Mouse (Mus musculus): ENCODE results near the gene Serinc4. TPM values are rescaled to one million over a fixed set of nuclear protein-coding genes. Genes with fewer than 3 reads are reported as not detected.

The Serinc4 gene
- polyA plus RNA-seq, 1 experiment from 2014 or later: not detected

DNA sequence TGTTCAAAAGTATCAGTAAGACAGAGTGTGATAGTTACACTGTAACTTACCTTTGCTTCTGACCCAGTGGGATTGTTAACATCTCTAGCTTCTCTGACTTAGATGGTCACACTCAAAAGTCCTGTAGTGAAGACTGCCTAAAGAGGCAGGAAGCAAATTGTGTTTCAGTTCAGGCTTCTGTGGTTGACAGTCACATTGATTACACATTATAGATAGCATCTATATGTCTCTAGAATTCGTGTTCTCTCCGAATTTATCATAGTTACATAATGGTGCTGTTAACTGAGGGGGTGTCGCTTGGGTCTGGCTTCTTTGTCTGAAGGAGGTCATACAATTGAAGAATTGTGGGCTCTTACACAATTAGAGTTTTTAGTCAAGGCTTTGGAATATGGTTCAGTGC, 41.5 kb downstream of the Serinc4 start:
- TF ChIP-seq CTCF (IDR thresholded peaks at IDR 0.05; ENCODE audit: low read depth): no peak
- Histone ChIP-seq H3K27me3 (ENCODE audit: insufficient read depth, low read length) (no peaks in the 10 kb centered on the region), H3K4me3 (ENCODE audit: low read depth, low read length) (peak overlapping the region; percentile 99), H3K9me3 (ENCODE audit: low read depth, low read length) (no peaks in the 10 kb centered on the region), H3K27ac (ENCODE audit: low read depth) (no peak overlapping the region), H3K4me1 (ENCODE audit: insufficient read depth) (peaks cover 4% of the 10 kb centered on the region; the same call in 1 of the 2 replicates), H3K36me3 (ENCODE audit: insufficient read depth) (peaks cover 38% of the 10 kb centered on the region), H3K4me2 (peak overlapping the region; percentile 78), H3K9ac (peak overlapping the region; percentile 100)
- 44% methylated on average over 3 of the region's 3 CpGs for WGBS
- ATAC-seq (ENCODE audit: insufficient read depth) (no peak), DNase-seq (no peak)

DNA sequence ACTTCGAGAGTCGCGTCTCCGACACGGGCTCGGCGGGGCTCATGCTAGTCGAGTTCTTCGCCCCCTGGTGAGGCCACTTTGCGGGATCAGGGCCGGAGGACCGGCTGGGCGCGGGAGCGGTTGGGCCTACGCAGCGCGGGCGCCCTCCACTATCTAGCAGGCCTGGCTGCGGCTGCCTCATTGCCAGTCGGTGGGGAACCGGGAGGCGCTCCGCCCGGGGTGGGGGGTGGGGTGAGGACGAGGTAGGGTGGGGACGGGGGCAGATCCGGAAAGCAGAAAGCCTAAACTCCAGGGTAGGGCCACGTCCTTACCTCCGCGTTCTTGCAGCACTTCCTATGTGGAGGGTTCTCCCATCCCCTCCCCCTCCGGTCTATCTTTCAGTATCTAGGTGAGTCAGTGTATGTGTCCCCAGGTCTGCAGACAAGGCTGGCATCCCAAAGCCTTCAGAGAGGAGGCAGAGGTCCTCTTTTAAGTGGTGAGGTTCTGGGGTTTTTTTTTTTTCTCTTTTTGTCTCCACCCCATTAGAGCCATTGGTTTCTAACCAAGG, 42.4 kb downstream of the Serinc4 start:
- Histone ChIP-seq H3K36me3 (ENCODE audit: insufficient read depth) (peaks cover 32% of the 10 kb centered on the region), H3K4me1 (ENCODE audit: insufficient read depth) (peaks cover 4% of the 10 kb centered on the region; the same call in 1 of the 2 replicates), H3K4me2 (peak overlapping the region; percentile 78), H3K9me3 (ENCODE audit: low read depth, low read length) (no peaks in the 10 kb centered on the region), H3K27me3 (ENCODE audit: insufficient read depth, low read length) (no peaks in the 10 kb centered on the region), H3K9ac (peak overlapping the region; percentile 100), H3K4me3 (ENCODE audit: low read depth, low read length) (peak overlapping the region; percentile 99), H3K27ac (ENCODE audit: low read depth) (peak overlapping the region; percentile 99)
- under 1% methylated on average over 32 of the region's 32 CpGs for WGBS
- ATAC-seq (ENCODE audit: insufficient read depth) (peak; percentile 53), DNase-seq (peak; percentile 51)
- TF ChIP-seq CTCF (IDR thresholded peaks at IDR 0.05; ENCODE audit: low read depth): no peak

DNA sequence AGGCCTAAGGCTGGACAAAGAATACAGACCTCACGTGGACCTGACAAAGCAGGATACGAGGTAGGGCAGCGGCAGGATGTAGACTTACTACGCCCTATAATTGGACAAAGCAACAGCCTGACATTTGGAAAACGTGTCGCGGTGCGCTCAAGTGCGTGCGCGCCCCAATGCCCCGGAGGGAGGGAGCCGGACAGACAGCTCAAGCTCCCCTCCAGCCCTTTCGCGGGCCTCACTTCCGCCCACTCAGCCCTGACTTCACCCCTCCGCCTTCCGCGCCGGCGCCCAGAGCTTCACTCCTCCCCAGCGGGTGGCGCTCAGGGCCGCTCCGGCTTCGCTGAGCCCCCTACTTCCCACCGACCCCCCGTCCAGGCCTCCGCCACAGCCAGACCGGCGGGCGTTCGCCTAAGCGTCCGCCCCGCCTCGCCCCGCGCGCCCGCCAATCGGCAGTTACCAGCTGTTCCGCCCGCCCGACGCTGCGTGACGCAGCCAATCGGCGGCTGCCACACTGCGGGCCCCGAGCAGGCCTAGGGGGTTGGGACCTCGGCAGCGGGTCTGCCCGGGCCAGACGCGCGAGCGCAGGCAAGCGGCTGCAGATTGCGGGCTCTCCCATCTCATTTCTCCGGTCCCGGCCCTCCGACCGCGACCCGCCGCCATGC, 43.1 kb downstream of the Serinc4 start, which contains the start of the genes Pdia3 and Catsper2:
Pdia3 (plus strand) TSS at position 389 of the 656 bp plus-strand sequence.
Catsper2 (minus strand) TSS at position 406 of the 656 bp plus-strand sequence.
- Histone ChIP-seq H3K27me3 (ENCODE audit: insufficient read depth, low read length) (no peaks in the 10 kb centered on the region), H3K4me3 (ENCODE audit: low read depth, low read length) (peak within 1 kb of the TSS; percentile 99), H3K4me2 (peak within 1 kb of the TSS; percentile 78), H3K4me1 (ENCODE audit: insufficient read depth) (peaks cover 4% of the 10 kb centered on the region; the same call in 1 of the 2 replicates), H3K9ac (peak within 1 kb of the TSS; percentile 100), H3K27ac (ENCODE audit: low read depth) (peak within 1 kb of the TSS; percentile 99), H3K36me3 (ENCODE audit: insufficient read depth) (peaks cover 25% of the 10 kb centered on the region), H3K9me3 (ENCODE audit: low read depth, low read length) (no peaks in the 10 kb centered on the region)
- TF ChIP-seq CTCF (IDR thresholded peaks at IDR 0.05; ENCODE audit: low read depth): peak; percentile 52
- WGBS: under 1% methylated on average over 65 of the region's 68 CpGs
- DNase-seq (peak; percentile 98), ATAC-seq (ENCODE audit: insufficient read depth) (peak; percentile 99)

DNA sequence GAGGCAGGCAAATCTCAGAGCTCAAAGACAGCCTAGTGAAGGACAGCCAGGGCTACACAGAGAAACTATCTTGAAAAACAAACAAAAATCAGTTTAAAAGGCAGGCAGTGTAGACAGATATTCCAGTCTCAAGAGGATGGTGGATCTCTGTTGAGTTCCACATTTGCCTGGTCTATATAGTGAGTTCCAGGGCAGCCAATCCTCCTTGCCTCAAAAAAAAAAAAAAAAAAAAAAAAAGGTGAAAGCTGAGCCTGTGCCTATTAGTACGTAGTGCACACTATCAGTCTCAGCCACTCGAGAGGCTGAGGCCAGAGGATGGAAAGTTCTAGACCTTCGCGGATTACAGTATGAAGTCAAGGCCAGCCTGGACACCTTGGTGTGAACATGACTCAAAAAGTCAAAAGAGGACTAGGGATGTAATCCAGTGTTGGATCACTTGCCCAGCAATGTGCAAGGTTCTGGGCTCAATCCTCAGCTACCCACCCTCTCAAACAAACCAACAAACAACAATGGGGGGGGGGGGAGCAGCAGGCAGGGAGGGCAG, 43.7 kb downstream of the Serinc4 start:
- TF ChIP-seq CTCF (IDR thresholded peaks at IDR 0.05; ENCODE audit: low read depth): no peak
- Histone ChIP-seq H3K4me1 (ENCODE audit: insufficient read depth) (peaks cover 4% of the 10 kb centered on the region; the same call in 1 of the 2 replicates), H3K27me3 (ENCODE audit: insufficient read depth, low read length) (no peaks in the 10 kb centered on the region), H3K4me3 (ENCODE audit: low read depth, low read length) (peak overlapping the region; percentile 99), H3K4me2 (peak overlapping the region; percentile 78), H3K27ac (ENCODE audit: low read depth) (peak overlapping the region; percentile 99), H3K9me3 (ENCODE audit: low read depth, low read length) (no peaks in the 10 kb centered on the region), H3K36me3 (ENCODE audit: insufficient read depth) (peaks cover 19% of the 10 kb centered on the region), H3K9ac (peak overlapping the region; percentile 100)
- ATAC-seq (ENCODE audit: insufficient read depth) (peak; percentile 7), DNase-seq (peak; percentile 52)
- WGBS: 7% methylated on average over 4 of the region's 4 CpGs

DNA sequence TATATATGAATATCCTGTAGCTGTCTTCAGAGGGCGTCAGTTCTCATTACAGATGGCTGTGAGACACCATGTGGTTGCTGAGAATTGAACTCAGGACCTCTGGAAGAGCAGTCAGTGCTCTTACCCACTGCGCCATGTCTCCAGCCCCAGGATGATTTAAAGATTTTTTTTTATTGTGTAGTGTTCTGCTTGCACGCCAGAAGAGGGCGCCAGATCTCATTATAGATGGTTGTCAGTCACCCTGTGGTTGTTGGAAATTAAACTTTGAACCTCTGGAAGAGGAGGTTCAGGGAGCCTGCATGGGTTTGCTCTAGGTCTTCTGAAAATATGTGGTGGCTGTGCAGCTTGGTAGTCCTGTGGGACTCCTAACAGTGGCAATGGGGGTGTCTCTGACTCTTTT, 48.4 kb downstream of the Serinc4 start:
- TF ChIP-seq CTCF (IDR thresholded peaks at IDR 0.05; ENCODE audit: low read depth): peak; percentile 55
- Histone ChIP-seq H3K36me3 (ENCODE audit: insufficient read depth) (no peaks in the 10 kb centered on the region), H3K27ac (ENCODE audit: low read depth) (no peak overlapping the region), H3K27me3 (ENCODE audit: insufficient read depth, low read length) (no peaks in the 10 kb centered on the region), H3K4me2 (no peak overlapping the region), H3K9ac (no peak overlapping the region), H3K4me1 (ENCODE audit: insufficient read depth) (no peaks in the 10 kb centered on the region), H3K9me3 (ENCODE audit: low read depth, low read length) (no peaks in the 10 kb centered on the region), H3K4me3 (ENCODE audit: low read depth, low read length) (no peak overlapping the region)
- DNase-seq (peak; percentile 45), ATAC-seq (ENCODE audit: insufficient read depth) (no peak)
- 26% methylated on average over 4 of the region's 4 CpGs for WGBS

DNA sequence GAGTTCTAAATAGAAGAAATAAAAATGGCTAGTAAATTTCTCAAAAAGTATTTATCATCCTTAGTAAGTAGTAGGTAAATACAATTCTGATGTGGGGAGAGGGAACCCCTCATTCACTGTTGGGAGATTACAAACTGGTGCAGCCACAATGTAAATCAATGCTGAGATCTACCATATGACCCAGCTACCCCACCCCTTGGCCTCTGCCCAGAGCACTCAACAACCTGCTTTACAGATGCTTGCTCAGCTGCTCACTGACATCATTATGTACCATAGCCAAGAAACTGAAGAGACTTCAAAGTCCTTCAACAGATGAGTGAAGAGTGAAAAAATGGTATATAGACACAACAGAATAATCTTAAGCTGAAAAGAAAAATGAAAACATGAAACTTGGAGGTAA, 53.3 kb downstream of the Serinc4 start:
- TF ChIP-seq CTCF (IDR thresholded peaks at IDR 0.05; ENCODE audit: low read depth): no peak

DNA sequence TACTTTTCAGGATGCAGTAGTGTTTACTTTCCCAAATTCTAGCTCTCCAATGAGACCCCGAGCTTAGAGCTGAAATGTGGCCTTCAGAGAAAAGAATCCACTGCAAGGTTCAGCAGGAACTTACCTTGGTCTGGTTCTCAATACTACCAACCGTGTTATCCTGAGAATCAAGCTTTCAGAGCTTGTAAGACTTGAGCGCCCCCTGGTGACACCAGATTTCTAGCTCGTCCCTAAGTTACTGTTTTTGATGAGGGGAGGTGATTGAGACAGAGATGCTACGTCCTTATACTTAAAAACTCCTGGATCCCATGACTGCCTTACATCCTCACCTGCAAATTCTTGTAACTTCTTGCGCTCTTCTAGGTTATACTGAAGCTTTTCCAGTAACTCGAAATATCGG, 60.0 kb downstream of the Serinc4 start:
- WGBS: 15% methylated on average over 8 of the region's 8 CpGs
- ATAC-seq (ENCODE audit: insufficient read depth): no peak
- Histone ChIP-seq H3K4me2 (no peak overlapping the region), H3K36me3 (ENCODE audit: insufficient read depth) (no peaks in the 10 kb centered on the region), H3K4me1 (ENCODE audit: insufficient read depth) (no peaks in the 10 kb centered on the region), H3K27me3 (ENCODE audit: insufficient read depth, low read length) (no peaks in the 10 kb centered on the region), H3K4me3 (ENCODE audit: low read depth, low read length) (no peak overlapping the region), H3K27ac (ENCODE audit: low read depth) (no peak overlapping the region), H3K9ac (no peak overlapping the region), H3K9me3 (ENCODE audit: low read depth, low read length) (no peaks in the 10 kb centered on the region)
- peak; percentile 81 for TF ChIP-seq CTCF (IDR thresholded peaks at IDR 0.05; ENCODE audit: low read depth)
- peak; percentile 95 for DNase-seq

More for the DNA sequence above, 53.3 kb downstream of the Serinc4 start:
- Histone ChIP-seq H3K36me3 (ENCODE audit: insufficient read depth) (no peaks in the 10 kb centered on the region), H3K9me3 (ENCODE audit: low read depth, low read length) (no peaks in the 10 kb centered on the region), H3K4me2 (no peak overlapping the region), H3K9ac (no peak overlapping the region), H3K27ac (ENCODE audit: low read depth) (no peak overlapping the region), H3K4me1 (ENCODE audit: insufficient read depth) (no peaks in the 10 kb centered on the region), H3K27me3 (ENCODE audit: insufficient read depth, low read length) (no peaks in the 10 kb centered on the region), H3K4me3 (ENCODE audit: low read depth, low read length) (no peak overlapping the region)
- DNase-seq (no peak), ATAC-seq (ENCODE audit: insufficient read depth) (no peak)

Small RNAs within 50 kb of the gene (microRNA-seq; reads per million reads assigned to microRNA genes)
- not detected for gene Gm22953 (ENCODE audit: borderline number of aligned reads)

Other genes with a start within 250 kb of the Serinc4 start
- gene Trp53bp1, start 185.4 kb downstream of the Serinc4 start, polyA plus RNA-seq (2014; fragmentation: Nextera tagmentation; extraction: Ambion mirVana): 55.5 and 73.6 TPM in 2 replicates
- 5.5 and 5.7 TPM in 2 replicates for gene Map1a, start 167.2 kb downstream of the Serinc4 start, polyA plus RNA-seq (2014; fragmentation: Nextera tagmentation; extraction: Ambion mirVana)
- gene Ppip5k1, start 101.4 kb downstream of the Serinc4 start, polyA plus RNA-seq (2014; fragmentation: Nextera tagmentation; extraction: Ambion mirVana): 10.5 and 10.8 TPM in 2 replicates
- gene Ckmt1, start 99.1 kb downstream of the Serinc4 start, polyA plus RNA-seq (2014; fragmentation: Nextera tagmentation; extraction: Ambion mirVana): 0.75 and 1.4 TPM in 2 replicates
- gene Strc, start 69.6 kb downstream of the Serinc4 start, polyA plus RNA-seq (2014; fragmentation: Nextera tagmentation; extraction: Ambion mirVana): 0.24 TPM in 1 of 2 replicates, not detected in the other
- gene Pdia3, start 43.0 kb downstream of the Serinc4 start, polyA plus RNA-seq (2014; fragmentation: Nextera tagmentation; extraction: Ambion mirVana): 628 and 649 TPM in 2 replicates
- 2.0 and 2.6 TPM in 2 replicates for gene Catsper2, start 43.0 kb downstream of the Serinc4 start, polyA plus RNA-seq (2014; fragmentation: Nextera tagmentation; extraction: Ambion mirVana)
- 9.0 and 10.4 TPM in 2 replicates for gene Ell3, start 12.5 kb downstream of the Serinc4 start, polyA plus RNA-seq (2014; fragmentation: Nextera tagmentation; extraction: Ambion mirVana)
- 488 and 525 TPM in 2 replicates for gene Serf2, start 7.6 kb downstream of the Serinc4 start, polyA plus RNA-seq (2014; fragmentation: Nextera tagmentation; extraction: Ambion mirVana)
- gene Hypk, start 3.5 kb downstream of the Serinc4 start, polyA plus RNA-seq (2014; fragmentation: Nextera tagmentation; extraction: Ambion mirVana): 87.4 and 97.0 TPM in 2 replicates
- 47.9 and 51.2 TPM in 2 replicates for gene Mfap1b, start 17.3 kb upstream of the Serinc4 start, polyA plus RNA-seq (2014; fragmentation: Nextera tagmentation; extraction: Ambion mirVana)
- gene Mfap1a, start 49.9 kb upstream of the Serinc4 start, polyA plus RNA-seq (2014; fragmentation: Nextera tagmentation; extraction: Ambion mirVana): 24.7 and 25.6 TPM in 2 replicates
- 10.2 and 10.4 TPM in 2 replicates for gene Wdr76, start 49.9 kb upstream of the Serinc4 start, polyA plus RNA-seq (2014; fragmentation: Nextera tagmentation; extraction: Ambion mirVana)

All from lung, embryonic 14.5 days (tissue).